Mouse (Mus musculus) heart, adult 2 months (tissue): ENCODE results near the gene Kctd2.

ENCODE experiments used
- CTCF ChIP-seq: fragments of 200-600 bp; IDR thresholded peaks from 2 replicates; pipeline ENCODE4 v1.8.1; 2022; ENCODE audit warnings: antibody characterized with exemption, mild to moderate bottlenecking, moderate library complexity
- EP300 ChIP-seq: fragments of 200-500 bp; IDR thresholded peaks from 2 replicates; pipeline ENCODE4 v1.6.1; 2011; ENCODE audit warnings: low read depth, low read length, control low read depth; ENCODE audit not compliant: insufficient read depth
- POLR2A ChIP-seq: fragments of 200-500 bp; IDR thresholded peaks from 2 replicates; pipeline ENCODE4 v1.6.1; 2011; ENCODE audit warnings: mild to moderate bottlenecking, low read depth, low read length, control low read depth; ENCODE audit not compliant: insufficient read depth

DNA sequence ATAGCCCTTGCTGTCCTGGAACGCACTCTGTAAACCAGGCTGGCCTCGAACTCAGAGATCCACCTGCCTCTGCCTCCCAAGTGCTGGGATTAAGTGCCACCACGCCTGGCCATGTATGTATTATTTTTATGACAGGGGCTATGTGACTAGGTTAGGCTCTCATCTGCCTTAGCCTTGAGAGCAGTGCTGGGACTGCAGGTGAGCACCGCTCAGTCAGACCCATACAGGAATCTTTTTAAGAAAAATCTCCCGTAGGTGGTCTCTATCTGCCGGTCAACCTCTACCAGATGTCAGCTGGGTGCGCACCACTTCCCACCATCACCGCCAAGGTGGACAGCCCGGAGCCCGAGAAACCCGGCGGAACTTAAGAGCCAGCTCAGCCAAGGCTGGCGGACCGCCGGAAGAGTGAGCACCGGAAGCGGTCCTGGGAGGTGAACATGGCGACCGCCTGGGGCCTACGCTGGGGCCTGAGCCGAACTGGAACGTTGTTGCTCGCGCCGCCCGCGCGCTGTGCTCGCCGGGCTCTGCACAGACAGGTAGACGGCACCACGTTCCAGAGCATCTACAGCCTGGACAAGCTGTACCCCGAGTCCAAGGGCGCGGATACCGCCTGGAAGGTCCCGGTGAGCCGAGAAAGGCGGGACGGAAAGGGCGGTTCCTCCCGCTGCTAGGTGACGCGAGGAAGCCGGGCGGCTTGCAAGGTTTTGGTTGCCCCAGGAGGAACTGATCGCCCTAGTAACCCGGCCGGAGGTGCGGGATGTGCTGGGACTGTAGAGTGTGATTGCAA, 16.4 kb upstream of the Kctd2 start, which contains the start of gene Mrpl58:
- peak; percentile 19; the same call in 1 of the 2 replicates for TF ChIP-seq CTCF
- peak; percentile 77 for TF ChIP-seq POLR2A
- peak; percentile 32; the same call in 1 of the 2 replicates for TF ChIP-seq EP300
